Mouse (Mus musculus): Measurements from ENCODE around the gene Esyt2. TPM values are rescaled to one million over a fixed set of nuclear protein-coding genes. Genes with fewer than 3 reads are reported as not detected.
"Not testable (repeated sequence)": the region's sequence is repeated elsewhere in the genome, so short reads cannot be mapped to it uniquely, and the experiment has no call there.

The Esyt2 gene
- polyA plus RNA-seq, 1 experiment from 2014 or later, result 9.9 TPM

- H3K4me3 ChIP-seq, result peak within 1 kb of the TSS; percentile 71
- H3K27me3 ChIP-seq (replicated peaks), result peaks cover 54% of the 10 kb centered on the region
- no peaks in the 10 kb centered on the region for H3K36me3 ChIP-seq
- peak within 1 kb of the TSS; percentile 81 for H3K4me2 ChIP-seq
- 0 out of 2 replicates have a peak within 1 kb of the TSS, but pooled peaks have one; percentile 29 for H3K27ac ChIP-seq (replicated peaks)
- H3K4me1 ChIP-seq, result peaks cover 10% of the 10 kb centered on the region; the same call in 1 of the 2 replicates
- H3K9me3 ChIP-seq, result no peaks in the 10 kb centered on the region
- 4% methylated on average over 47 of the region's 47 CpGs for WGBS
- peak; percentile 78; the same call in 1 of the 2 replicates for ATAC-seq (ENCODE audit: extremely low read depth, insufficient number of reproducible peaks, low FRiP score, low TSS enrichment)
- H3K9ac ChIP-seq, result peak within 1 kb of the TSS; percentile 83
These were observed 18.2 kb upstream of the Esyt2 start, which contains the start of gene Wdr60 for GRCm38 (mm10) chr12:116262555-116263341. Wdr60 (minus strand) TSS chr12:116263022.

DNA sequence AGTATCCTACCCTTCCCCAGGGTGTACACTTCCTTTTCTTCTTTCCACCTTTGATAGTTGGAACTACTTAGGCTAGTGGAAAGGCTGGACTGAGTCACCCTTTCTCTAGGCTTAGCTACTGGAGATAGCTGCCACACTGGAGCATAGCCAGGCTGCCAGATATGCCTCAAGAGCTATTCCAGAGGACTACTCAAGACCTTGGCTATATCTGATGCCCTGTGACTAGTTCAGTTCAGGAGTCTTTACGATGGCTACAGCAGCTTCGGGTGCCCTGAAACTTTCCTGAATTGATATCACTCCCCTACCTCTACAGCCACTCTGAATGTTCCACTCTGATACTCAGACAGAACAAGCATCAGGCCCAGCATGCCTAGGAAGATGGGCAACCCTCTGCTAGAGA, 16.2 kb upstream of the Esyt2 start:
- Histone ChIP-seq H3K4me3 (no peak overlapping the region), H3K4me1 (peaks cover 10% of the 10 kb centered on the region; the same call in 1 of the 2 replicates), H3K9ac (no peak overlapping the region), H3K36me3 (no peaks in the 10 kb centered on the region), H3K27me3 (replicated peaks) (peaks cover 60% of the 10 kb centered on the region), H3K27ac (replicated peaks) (no peak overlapping the region), H3K4me2 (no peak overlapping the region), H3K9me3 (no peaks in the 10 kb centered on the region)
- 46% methylated on average over 2 of the region's 2 CpGs for WGBS
- ATAC-seq (ENCODE audit: extremely low read depth, insufficient number of reproducible peaks, low FRiP score, low TSS enrichment), result no peak

DNA sequence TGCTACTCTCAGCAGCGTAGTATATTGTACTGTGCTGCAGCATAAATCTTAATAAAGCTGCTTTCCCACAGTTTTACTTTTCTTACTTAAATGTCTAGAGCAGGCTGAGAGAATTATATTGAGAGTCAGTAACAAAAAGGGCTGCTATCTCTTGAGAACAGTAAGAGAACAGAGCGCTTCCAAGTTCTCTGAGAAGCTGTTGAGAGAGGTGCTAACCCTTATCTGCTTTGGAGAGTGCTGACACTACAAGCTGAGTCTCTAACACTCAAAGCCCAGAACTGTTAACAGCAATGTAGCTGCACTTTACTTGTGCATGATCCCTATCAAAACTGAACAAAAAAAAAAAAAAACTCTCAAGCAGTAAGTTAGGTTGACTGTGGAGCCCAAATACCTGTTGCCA, 15.7 kb upstream of the Esyt2 start:
- Histone ChIP-seq H3K27ac (replicated peaks) (no peak overlapping the region), H3K4me2 (no peak overlapping the region), H3K4me1 (peaks cover 10% of the 10 kb centered on the region; the same call in 1 of the 2 replicates), H3K4me3 (no peak overlapping the region), H3K27me3 (replicated peaks) (peaks cover 65% of the 10 kb centered on the region), H3K36me3 (no peaks in the 10 kb centered on the region), H3K9me3 (no peaks in the 10 kb centered on the region), H3K9ac (no peak overlapping the region)
- no peak for ATAC-seq (ENCODE audit: extremely low read depth, insufficient number of reproducible peaks, low FRiP score, low TSS enrichment)
- 39% methylated on average over 2 of the region's 2 CpGs for WGBS

- Histone ChIP-seq H3K9ac (no peak overlapping the region), H3K27me3 (replicated peaks) (peaks cover 83% of the 10 kb centered on the region), H3K4me2 (no peak overlapping the region), H3K9me3 (no peaks in the 10 kb centered on the region), H3K4me1 (peaks cover 7% of the 10 kb centered on the region; the same call in 1 of the 2 replicates), H3K4me3 (no peak overlapping the region), H3K27ac (replicated peaks) (no peak overlapping the region), H3K36me3 (no peaks in the 10 kb centered on the region)
- no peak for ATAC-seq (ENCODE audit: extremely low read depth, insufficient number of reproducible peaks, low FRiP score, low TSS enrichment)
- 66% methylated on average over 5 of the region's 5 CpGs for WGBS
These were observed 11.5 kb upstream of the Esyt2 start for GRCm38 (mm10) chr12:116269450-116269849.

DNA sequence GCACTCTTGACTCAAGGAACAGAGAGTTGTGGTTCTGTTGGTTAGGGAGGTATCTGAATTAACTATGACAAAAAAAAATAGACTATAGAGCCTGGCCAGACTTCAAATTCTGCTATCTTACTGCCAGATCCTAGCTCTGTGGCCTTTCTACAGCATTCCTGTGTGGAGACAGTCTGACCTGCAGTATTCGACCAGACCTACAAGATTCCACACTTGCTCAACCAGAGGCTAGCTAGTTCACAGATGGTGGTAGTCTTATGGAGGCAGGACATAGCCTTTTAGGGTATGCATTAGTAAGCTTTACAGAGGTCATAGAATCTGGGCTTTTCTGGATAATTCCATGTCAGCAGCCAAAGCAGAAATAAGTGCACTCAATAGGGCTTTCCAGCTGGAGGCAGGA, 10.5 kb upstream of the Esyt2 start:
- no peaks in the 10 kb centered on the region for H3K36me3 ChIP-seq
- H3K4me3 ChIP-seq, result no peak overlapping the region
- no peak overlapping the region for H3K4me2 ChIP-seq
- H3K27ac ChIP-seq (replicated peaks), result no peak overlapping the region
- H3K9ac ChIP-seq, result no peak overlapping the region
- H3K9me3 ChIP-seq, result no peaks in the 10 kb centered on the region
- no peak for ATAC-seq (ENCODE audit: extremely low read depth, insufficient number of reproducible peaks, low FRiP score, low TSS enrichment)
- WGBS, result 69% methylated on average over 1 of the region's 1 CpGs
- no peaks in the 10 kb centered on the region for H3K4me1 ChIP-seq
- peaks cover 82% of the 10 kb centered on the region for H3K27me3 ChIP-seq (replicated peaks)

DNA sequence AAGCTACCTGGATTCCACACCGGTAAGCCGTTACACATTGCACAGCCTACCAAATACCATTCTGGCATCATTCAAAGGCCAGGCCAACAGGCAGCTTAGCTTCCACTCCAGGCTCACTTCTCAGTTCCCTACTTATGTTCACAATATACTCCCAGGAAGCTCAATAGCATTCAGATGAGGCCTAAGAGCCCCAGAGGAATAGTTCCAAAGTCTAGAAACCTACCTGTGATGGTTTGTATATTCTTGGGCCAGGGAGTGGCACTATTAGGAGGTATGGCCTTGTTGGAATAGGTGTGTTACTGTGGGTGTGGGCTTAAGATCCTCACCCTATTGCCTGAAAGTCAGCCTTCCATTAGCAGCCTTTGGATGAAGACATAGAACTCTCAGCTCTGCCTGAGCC, 9.9 kb upstream of the Esyt2 start:
- H3K4me3 ChIP-seq, result no peak overlapping the region
- no peak overlapping the region for H3K27ac ChIP-seq (replicated peaks)
- ATAC-seq (ENCODE audit: extremely low read depth, insufficient number of reproducible peaks, low FRiP score, low TSS enrichment), result no peak
- no peaks in the 10 kb centered on the region for H3K9me3 ChIP-seq
- 92% methylated on average over 2 of the region's 2 CpGs for WGBS
- peaks cover 88% of the 10 kb centered on the region for H3K27me3 ChIP-seq (replicated peaks)
- H3K9ac ChIP-seq, result no peak overlapping the region
- no peaks in the 10 kb centered on the region for H3K36me3 ChIP-seq
- H3K4me1 ChIP-seq, result no peaks in the 10 kb centered on the region
- no peak overlapping the region for H3K4me2 ChIP-seq

DNA sequence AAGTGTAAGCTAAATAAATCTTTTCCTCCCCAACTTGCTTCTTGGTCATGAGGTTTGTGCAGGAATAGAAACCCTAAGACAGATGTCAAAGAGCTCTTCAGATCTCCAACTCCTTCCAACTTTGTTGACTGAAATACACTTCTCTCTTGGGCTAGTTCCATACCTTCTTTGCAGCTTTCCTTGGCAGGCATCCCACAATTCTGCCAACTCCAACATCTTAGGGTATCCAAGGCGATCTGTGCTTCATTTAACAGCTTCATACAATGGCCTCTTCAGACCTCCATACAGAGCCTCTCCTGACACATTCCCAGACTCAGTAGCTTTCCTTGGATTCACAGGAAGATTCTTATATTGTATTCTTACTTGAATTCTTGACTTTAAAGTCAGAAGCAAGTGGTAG, 7.3 kb upstream of the Esyt2 start:
- no peak overlapping the region for H3K27ac ChIP-seq (replicated peaks)
- no peak overlapping the region for H3K4me2 ChIP-seq
- ATAC-seq (ENCODE audit: extremely low read depth, insufficient number of reproducible peaks, low FRiP score, low TSS enrichment), result no peak
- H3K36me3 ChIP-seq, result no peaks in the 10 kb centered on the region
- 48% methylated on average over 1 of the region's 1 CpGs for WGBS
- H3K9ac ChIP-seq, result no peak overlapping the region
- no peaks in the 10 kb centered on the region for H3K9me3 ChIP-seq
- H3K4me1 ChIP-seq, result no peaks in the 10 kb centered on the region
- H3K4me3 ChIP-seq, result no peak overlapping the region
- peaks cover 71% of the 10 kb centered on the region for H3K27me3 ChIP-seq (replicated peaks)

- WGBS, result 71% methylated on average over 2 of the region's 2 CpGs
- not testable (repeated sequence) for H3K4me1 ChIP-seq; ATAC-seq (ENCODE audit: extremely low read depth, insufficient number of reproducible peaks, low FRiP score, low TSS enrichment); H3K9me3 ChIP-seq; H3K27ac ChIP-seq (replicated peaks); H3K4me2 ChIP-seq; H3K36me3 ChIP-seq; H3K9ac ChIP-seq; H3K4me3 ChIP-seq
- peaks cover 57% of the 10 kb centered on the region for H3K27me3 ChIP-seq (replicated peaks)
These were observed 5.9 kb upstream of the Esyt2 start, which contains the start of gene Gm11027 for GRCm38 (mm10) chr12:116275086-116275485. Gm11027 (plus strand) TSS chr12:116275386.

DNA sequence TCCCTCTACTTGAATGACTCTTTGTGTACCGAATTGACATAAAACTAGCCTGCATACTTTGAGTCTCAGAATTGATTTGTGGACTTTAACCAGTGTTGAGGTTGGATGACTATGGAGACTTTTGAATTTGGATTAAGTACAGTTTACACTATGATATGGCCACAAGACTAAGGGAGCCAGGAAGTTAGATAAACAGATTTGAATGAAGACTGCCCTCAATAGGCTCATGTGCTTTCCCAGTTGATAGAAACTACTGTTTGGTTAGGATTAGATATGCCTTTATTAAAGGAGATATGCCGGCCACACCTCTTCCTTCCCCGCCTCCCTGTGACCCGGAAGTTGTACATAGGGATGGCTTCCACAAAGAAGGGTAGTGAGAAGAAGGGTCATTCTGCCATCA, 5.4 kb upstream of the Esyt2 start:
- WGBS, result 84% methylated on average over 4 of the region's 4 CpGs
- Histone ChIP-seq H3K9me3 (no peaks in the 10 kb centered on the region), H3K27me3 (replicated peaks) (peaks cover 52% of the 10 kb centered on the region), H3K27ac (replicated peaks) (no peak overlapping the region), H3K4me2 (no peak overlapping the region), H3K4me1 (peaks cover 6% of the 10 kb centered on the region; the same call in 1 of the 2 replicates), H3K4me3 (no peak overlapping the region), H3K9ac (no peak overlapping the region), H3K36me3 (no peaks in the 10 kb centered on the region)
- ATAC-seq (ENCODE audit: extremely low read depth, insufficient number of reproducible peaks, low FRiP score, low TSS enrichment), result no peak

GRCm38 (mm10) chr12:116276961-116277360, 4.0 kb upstream of the Esyt2 start:
- Histone ChIP-seq H3K36me3 (no peaks in the 10 kb centered on the region), H3K4me1 (peaks cover 8% of the 10 kb centered on the region; the same call in 1 of the 2 replicates), H3K4me3 (no peak overlapping the region), H3K27ac (replicated peaks) (no peak overlapping the region), H3K9ac (no peak overlapping the region), H3K27me3 (replicated peaks) (peaks cover 42% of the 10 kb centered on the region), H3K9me3 (no peaks in the 10 kb centered on the region), H3K4me2 (no peak overlapping the region)
- ATAC-seq (ENCODE audit: extremely low read depth, insufficient number of reproducible peaks, low FRiP score, low TSS enrichment), result no peak
- WGBS, result 22% methylated on average over 2 of the region's 2 CpGs

- Histone ChIP-seq H3K36me3 (no peaks in the 10 kb centered on the region), H3K4me2 (no peak overlapping the region), H3K9me3 (no peaks in the 10 kb centered on the region), H3K9ac (no peak overlapping the region), H3K27ac (replicated peaks) (no peak overlapping the region), H3K4me3 (no peak overlapping the region), H3K4me1 (peaks cover 18% of the 10 kb centered on the region), H3K27me3 (replicated peaks) (peaks cover 29% of the 10 kb centered on the region)
- 97% methylated on average over 1 of the region's 1 CpGs for WGBS
- no peak for ATAC-seq (ENCODE audit: extremely low read depth, insufficient number of reproducible peaks, low FRiP score, low TSS enrichment)
These were observed 2.5 kb upstream of the Esyt2 start for GRCm38 (mm10) chr12:116278541-116278940.

DNA sequence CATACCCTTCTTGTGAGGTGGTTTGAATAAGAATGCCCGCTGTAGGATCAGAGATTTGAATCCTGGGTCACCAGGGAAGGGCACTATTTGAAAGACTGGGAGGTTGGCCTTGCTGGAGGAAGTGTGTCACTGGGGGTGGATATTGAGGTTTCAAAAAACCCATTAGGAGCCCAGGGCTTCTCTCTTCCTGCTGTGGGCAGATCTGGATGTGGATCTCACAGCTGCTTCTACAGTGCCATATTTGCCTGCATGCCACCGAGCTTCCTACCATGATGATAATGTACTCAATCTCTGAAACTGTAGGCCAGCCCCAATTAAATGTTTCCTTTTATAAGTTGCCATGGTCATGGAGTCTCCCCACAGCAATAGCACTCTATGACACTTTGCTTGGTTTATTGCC, 1.8 kb upstream of the Esyt2 start:
- Histone ChIP-seq H3K4me3 (no peak overlapping the region), H3K4me2 (no peak overlapping the region), H3K27me3 (replicated peaks) (peaks cover 23% of the 10 kb centered on the region), H3K36me3 (no peaks in the 10 kb centered on the region), H3K9me3 (no peaks in the 10 kb centered on the region), H3K27ac (replicated peaks) (no peak overlapping the region), H3K9ac (no peak overlapping the region), H3K4me1 (peaks cover 23% of the 10 kb centered on the region)
- no peak for ATAC-seq (ENCODE audit: extremely low read depth, insufficient number of reproducible peaks, low FRiP score, low TSS enrichment)
- WGBS, result 86% methylated on average over 2 of the region's 2 CpGs

All from heart, embryonic 13.5 days (tissue).